Mouse (Mus musculus) embryonic facial prominence, embryonic 15.5 days (tissue): ENCODE results near the gene Bnip2. TPM values are rescaled to one million over a fixed set of nuclear protein-coding genes. Genes with fewer than 3 reads are reported as not detected.
"Not testable (repeated sequence)": the region's sequence is repeated elsewhere in the genome, so short reads cannot be mapped to it uniquely, and the experiment has no call there.

Source experiments
- ATAC-seq: fragments of 200-750 bp; cut with Nextera tagmentation; 2 replicates; pipeline ENCODE4 v1.8.0; 2017; ENCODE audit warnings: low read depth, moderate TSS enrichment; ENCODE audit not compliant: insufficient number of reproducible peaks, low FRiP score, low TSS enrichment
- H3K27ac ChIP-seq: fragments of 300-500 bp; sonication (generic); replicated peaks from 2 replicates; pipeline ENCODE4 v1.5.1; 2015; ENCODE audit warnings: mild to moderate bottlenecking, inconsistent platforms
- H3K27me3 ChIP-seq: fragments of 300-500 bp; sonication (generic); 2 replicates; pipeline ENCODE4 v1.6.1; 2015; ENCODE audit warnings: inconsistent platforms
- H3K36me3 ChIP-seq: fragments of 300-500 bp; sonication (generic); 2 replicates; pipeline ENCODE4 v1.6.1; 2015; ENCODE audit warnings: mild to moderate bottlenecking, inconsistent platforms
- H3K4me1 ChIP-seq: fragments of 300-500 bp; sonication (generic); 2 replicates; pipeline ENCODE4 v1.6.1; 2015; ENCODE audit warnings: inconsistent platforms
- H3K4me2 ChIP-seq: fragments of 300-500 bp; sonication (generic); replicated peaks from 2 replicates; pipeline ENCODE4 v1.6.1; 2015; ENCODE audit warnings: mild to moderate bottlenecking, inconsistent platforms
- H3K4me3 ChIP-seq: fragments of 300-500 bp; sonication (generic); replicated peaks from 2 replicates; pipeline ENCODE4 v1.5.1; 2015; ENCODE audit warnings: mild to moderate bottlenecking, inconsistent platforms
- H3K9ac ChIP-seq: fragments of 300-500 bp; sonication (generic); 2 replicates; pipeline ENCODE4 v1.6.1; 2015; ENCODE audit warnings: inconsistent platforms
- H3K9me3 ChIP-seq: fragments of 300-500 bp; sonication (generic); replicated peaks from 2 replicates; pipeline ENCODE4 v1.6.1; 2016; ENCODE audit warnings: inconsistent platforms
- WGBS: fragments of 180-500 bp; shearing (Covaris S2); methylation state at CpG from one replicate; pipeline ENCODE4 v1.1.7; 2015; 5-methylcytosine and 5-hydroxymethylcytosine counted together
- polyA plus RNA-seq: library from polyadenylated mRNA; unstranded; fragments of >200 nt; fragmentation: Nextera tagmentation; extraction: Ambion mirVana; gene quantifications from 2 replicates; pipeline ENCODE4 v1.2.1, GENCODE M21; 2015

The Bnip2 gene
- polyA plus RNA-seq, 1 experiment from 2014 or later: 104 TPM

GRCm38 (mm10) chr9:70011537-70012407, 22.5 kb downstream of the Bnip2 start:
- H3K36me3 ChIP-seq: peaks cover 34% of the 10 kb centered on the region
- no peak overlapping the region; the same call in 1 of the 2 replicates for H3K9ac ChIP-seq
- WGBS: 58% methylated on average over 14 of the region's 14 CpGs
- peak overlapping the region; percentile 93 for H3K27ac ChIP-seq
- H3K4me2 ChIP-seq: peak overlapping the region; percentile 49
- no peaks in the 10 kb centered on the region for H3K9me3 ChIP-seq
- H3K4me1 ChIP-seq: peaks cover 11% of the 10 kb centered on the region
- H3K27me3 ChIP-seq: no peaks in the 10 kb centered on the region
- peak overlapping the region; percentile 87 for H3K4me3 ChIP-seq
- no peak for ATAC-seq

- Histone ChIP-seq H3K27ac (peak within 1 kb of the TSS; percentile 93), H3K27me3 (no peaks in the 10 kb centered on the region), H3K9ac (peak within 1 kb of the TSS; percentile 94), H3K4me3 (peak within 1 kb of the TSS; percentile 87), H3K4me1 (peaks cover 11% of the 10 kb centered on the region), H3K4me2 (peak within 1 kb of the TSS; percentile 49), H3K9me3 (no peaks in the 10 kb centered on the region), H3K36me3 (peaks cover 36% of the 10 kb centered on the region)
- under 1% methylated on average over 49 of the region's 57 CpGs for WGBS
- peak; percentile 94 for ATAC-seq
These were observed 23.2 kb downstream of the Bnip2 start, which contains the start of gene Gtf2a2 for GRCm38 (mm10) chr9:70012408-70012901. Gene Gtf2a2, plus strand, starts transcription at chr9:70012550.

- ATAC-seq: no peak
These were observed 26.4 kb downstream of the Bnip2 start for GRCm38 (mm10) chr9:70015632-70016031.

GRCm38 (mm10) chr9:70018879-70019278, 29.6 kb downstream of the Bnip2 start:
- ATAC-seq: no peak
- Histone ChIP-seq H3K9me3 (no peaks in the 10 kb centered on the region), H3K9ac (no peak overlapping the region), H3K4me2 (no peak overlapping the region), H3K27me3 (no peaks in the 10 kb centered on the region), H3K27ac (no peak overlapping the region), H3K36me3 (peaks cover 17% of the 10 kb centered on the region; the same call in 1 of the 2 replicates), H3K4me3 (no peak overlapping the region), H3K4me1 (peaks cover 3% of the 10 kb centered on the region)

More at GRCm38 (mm10) chr9:70015632-70016031, 26.4 kb downstream of the Bnip2 start:
- Histone ChIP-seq H3K27me3 (no peaks in the 10 kb centered on the region), H3K9ac (no peak overlapping the region), H3K4me2 (no peak overlapping the region), H3K27ac (no peak overlapping the region), H3K4me3 (no peak overlapping the region), H3K36me3 (peaks cover 17% of the 10 kb centered on the region; the same call in 1 of the 2 replicates), H3K9me3 (no peaks in the 10 kb centered on the region), H3K4me1 (peaks cover 11% of the 10 kb centered on the region)
- 87% methylated on average over 2 of the region's 2 CpGs for WGBS

- no peak for ATAC-seq
- H3K9ac ChIP-seq: no peak overlapping the region
- no peak overlapping the region for H3K4me2 ChIP-seq
- WGBS: 69% methylated on average over 1 of the region's 1 CpGs
- H3K27ac ChIP-seq: no peak overlapping the region
- H3K9me3 ChIP-seq: no peaks in the 10 kb centered on the region
- no peak overlapping the region for H3K4me3 ChIP-seq
- H3K36me3 ChIP-seq: peaks cover 12% of the 10 kb centered on the region; the same call in 1 of the 2 replicates
- no peaks in the 10 kb centered on the region for H3K4me1 ChIP-seq
- no peaks in the 10 kb centered on the region for H3K27me3 ChIP-seq
These were observed 32.3 kb downstream of the Bnip2 start for GRCm38 (mm10) chr9:70021610-70022009.

GRCm38 (mm10) chr9:70022083-70022482, 32.8 kb downstream of the Bnip2 start:
- no peak overlapping the region for H3K9ac ChIP-seq
- H3K9me3 ChIP-seq: no peaks in the 10 kb centered on the region
- H3K36me3 ChIP-seq: peaks cover 11% of the 10 kb centered on the region; the same call in 1 of the 2 replicates
- H3K27ac ChIP-seq: no peak overlapping the region
- WGBS: 95% methylated on average over 4 of the region's 4 CpGs
- H3K4me2 ChIP-seq: no peak overlapping the region
- H3K4me3 ChIP-seq: no peak overlapping the region
- H3K27me3 ChIP-seq: no peaks in the 10 kb centered on the region
- H3K4me1 ChIP-seq: no peaks in the 10 kb centered on the region
- ATAC-seq: no peak

GRCm38 (mm10) chr9:70023615-70024014, 34.3 kb downstream of the Bnip2 start:
- ATAC-seq, H3K4me2 ChIP-seq, H3K9me3 ChIP-seq, H3K36me3 ChIP-seq, H3K27me3 ChIP-seq, H3K9ac ChIP-seq, H3K4me1 ChIP-seq, H3K27ac ChIP-seq, H3K4me3 ChIP-seq: not testable (repeated sequence)
- WGBS: 81% methylated on average over 1 of the region's 1 CpGs

GRCm38 (mm10) chr9:70024648-70025047, 35.4 kb downstream of the Bnip2 start:
- no peak for ATAC-seq
- Histone ChIP-seq H3K9ac (no peak overlapping the region), H3K27me3 (no peaks in the 10 kb centered on the region), H3K9me3 (no peaks in the 10 kb centered on the region), H3K4me1 (no peaks in the 10 kb centered on the region), H3K4me3 (no peak overlapping the region), H3K36me3 (peaks cover 5% of the 10 kb centered on the region; the same call in 1 of the 2 replicates), H3K27ac (no peak overlapping the region), H3K4me2 (no peak overlapping the region)

GRCm38 (mm10) chr9:70025365-70026012, 36.2 kb downstream of the Bnip2 start:
- Histone ChIP-seq H3K4me3 (no peak overlapping the region), H3K27ac (no peak overlapping the region), H3K9ac (no peak overlapping the region), H3K4me1 (no peaks in the 10 kb centered on the region), H3K9me3 (no peaks in the 10 kb centered on the region), H3K36me3 (no peaks in the 10 kb centered on the region), H3K27me3 (no peaks in the 10 kb centered on the region), H3K4me2 (no peak overlapping the region)
- WGBS: 91% methylated on average over 2 of the region's 2 CpGs
- ATAC-seq: no peak

GRCm38 (mm10) chr9:70032167-70032566, 42.9 kb downstream of the Bnip2 start:
- no peak overlapping the region for H3K4me2 ChIP-seq
- no peaks in the 10 kb centered on the region for H3K27me3 ChIP-seq
- no peaks in the 10 kb centered on the region for H3K4me1 ChIP-seq
- H3K27ac ChIP-seq: no peak overlapping the region
- H3K9ac ChIP-seq: no peak overlapping the region
- WGBS: 97% methylated on average over 1 of the region's 1 CpGs
- H3K9me3 ChIP-seq: no peaks in the 10 kb centered on the region
- ATAC-seq: no peak
- no peak overlapping the region for H3K4me3 ChIP-seq
- H3K36me3 ChIP-seq: no peaks in the 10 kb centered on the region

- Histone ChIP-seq H3K9me3 (no peaks in the 10 kb centered on the region), H3K4me1 (no peaks in the 10 kb centered on the region)
- 66% methylated on average over 9 of the region's 9 CpGs for WGBS
These were observed 43.8 kb downstream of the Bnip2 start for GRCm38 (mm10) chr9:70033056-70033455.

More at GRCm38 (mm10) chr9:70033056-70033455, 43.8 kb downstream of the Bnip2 start:
- Histone ChIP-seq H3K36me3 (no peaks in the 10 kb centered on the region), H3K4me2 (no peak overlapping the region), H3K4me3 (no peak overlapping the region), H3K9ac (no peak overlapping the region), H3K27ac (no peak overlapping the region), H3K27me3 (no peaks in the 10 kb centered on the region)
- no peak for ATAC-seq
